Mouse (Mus musculus) mesoderm, embryonic 11.5 days (tissue): ENCODE results near the gene Oosp1.

Experiments used
- DNase-seq: peaks from one replicate; pipeline ENCODE4 v3.0.0-alpha.2; 2012; ENCODE audit warnings: low read depth, low spot score

The Oosp1 gene

DNA sequence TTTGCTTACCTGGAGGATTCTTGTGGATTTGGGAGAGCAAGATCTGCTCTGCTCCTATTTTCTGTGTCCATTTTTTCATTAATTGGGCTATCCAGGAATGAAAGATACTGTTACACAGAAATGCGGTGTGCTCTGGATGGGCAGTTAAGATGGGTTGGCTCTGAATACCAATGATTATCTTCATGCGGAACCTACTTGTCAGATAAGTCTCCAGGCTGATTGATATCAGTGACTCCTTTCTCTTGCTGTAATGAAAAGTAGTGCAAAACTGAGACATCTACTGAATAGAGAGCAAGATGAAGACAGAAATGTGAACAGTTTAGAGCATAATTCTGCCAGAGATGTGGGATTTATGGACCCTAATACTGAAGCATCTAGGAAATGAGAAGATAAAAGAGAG is 67.4 kb downstream of the Oosp1 start, which contains the start of gene Ms4a2:
Gene Ms4a2 (minus strand): TSS at position 169 of the 400 bp plus-strand sequence.
- DNase-seq: no peak

DNA sequence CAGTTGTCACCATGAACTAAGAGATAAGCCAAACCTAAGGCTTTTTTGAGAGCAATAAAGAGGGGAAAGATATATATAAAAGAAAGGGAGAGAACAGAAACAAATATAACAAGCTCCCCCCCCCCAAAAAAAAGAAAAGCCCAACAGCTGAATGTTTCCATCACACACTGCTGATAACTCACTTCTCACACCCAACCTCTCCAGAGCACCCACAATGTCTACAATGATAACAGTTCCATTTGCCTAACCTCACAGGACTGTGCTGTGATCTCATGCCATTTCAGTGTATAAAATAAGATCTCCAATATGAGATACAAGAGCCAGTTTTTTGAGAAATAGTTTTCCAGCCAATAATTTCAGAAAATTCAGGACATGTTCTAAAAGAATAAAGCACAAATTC is 73.0 kb downstream of the Oosp1 start:
- DNase-seq: no peak
